12 mouse cellular contexts compared by ENCODE assay signal in the genomic region with DNA sequence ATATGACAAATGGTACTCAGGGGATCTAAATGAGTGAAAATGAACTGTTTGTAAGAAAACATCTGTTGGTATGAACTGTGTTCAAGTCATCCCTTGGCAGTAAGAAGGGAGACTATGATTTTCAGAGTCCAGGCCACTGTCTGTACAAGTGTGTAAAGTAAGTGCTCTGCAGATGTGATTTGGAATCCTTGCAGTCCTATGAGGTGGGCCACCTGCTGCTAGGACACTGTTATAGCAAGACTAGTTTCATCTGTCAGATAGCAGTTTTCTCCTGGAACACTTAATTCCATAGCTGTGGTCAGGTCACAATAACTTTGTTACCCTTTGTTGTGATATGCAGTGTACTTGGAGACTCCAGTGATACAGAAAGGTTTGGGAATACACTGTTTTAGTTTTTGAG. TPM values are rescaled to one million over a fixed set of nuclear protein-coding genes. Genes with fewer than 3 reads are reported as not detected.
DNase-seq lines count a peak whose midpoint lies in the region; ATAC-seq and TF ChIP-seq lines count a peak whose summit lies in the region.
"Had no signal": no experiment of that assay in that cellular context is flagged by ENCODE, and none has a peak within 500 bp of the region (broad histone marks: within the 10 kb centered on the region; RNA-seq: fewer than 3 reads in every experiment).

No protein-coding gene starts in this region.

- H3K36me3 ChIP-seq in liver, postnatal 0 days (replicated peaks; ENCODE audit: insufficient read depth, low read length), result peaks cover 56% of the 10 kb centered on the region

- TF ChIP-seq CTCF in gastrocnemius, adult 2 months (IDR thresholded peaks at IDR 0.05), result peak; percentile 62
- TF ChIP-seq CTCF in liver, postnatal 0 days (IDR thresholded peaks at IDR 0.05; ENCODE audit: low read depth), result peak; percentile 64

- no peak for ATAC-seq in liver, postnatal 0 days

- no peaks in the 10 kb centered on the region for H3K4me1 ChIP-seq in liver, postnatal 0 days (ENCODE audit: insufficient read depth)

- no peaks in the 10 kb centered on the region for H3K9me3 ChIP-seq in liver, postnatal 0 days (ENCODE audit: low read length)
- H3K9me3 ChIP-seq: liver, embryonic 15.5 days had no signal

- no peak for TF ChIP-seq EP300 in liver, postnatal 0 days (IDR thresholded peaks at IDR 0.05; ENCODE audit: low read depth)

- intact Hi-C loops in gastrocnemius, adult 2 months (cut with DNase I), result no loop called here

- H3K4me3 ChIP-seq in gastrocnemius, adult 2 months, result no peak overlapping the region
- no peak overlapping the region for H3K4me3 ChIP-seq in liver, postnatal 0 days (ENCODE audit: low read depth, low read length)
- H3K4me3 ChIP-seq: liver, embryonic 15.5 days; myocyte had no signal

- no peak overlapping the region for H3K9ac ChIP-seq in liver, postnatal 0 days (replicated peaks)
- H3K9ac ChIP-seq: liver, embryonic 15.5 days had no signal

- no peak overlapping the region for H3K27ac ChIP-seq in gastrocnemius, adult 2 months
- no peak overlapping the region for H3K27ac ChIP-seq in liver, postnatal 0 days (ENCODE audit: low read depth)
- H3K27ac ChIP-seq: liver, embryonic 15.5 days had no signal

- peak; percentile 32 for DNase-seq in gastrocnemius, adult 2 months
- no peak for DNase-seq in gastrocnemius, postnatal 25 days
- DNase-seq in liver, postnatal 0 days, result no peak
- DNase-seq in liver (no peak), NIH3T3 (ENCODE audit: low read depth) (peak; percentile 29)
- peak; percentile 37 for DNase-seq in naive thymus-derived CD4-positive, alpha-beta T cell, adult 2 months (ENCODE audit: low read depth)
- no peak for DNase-seq in frontal cortex, postnatal 25 days (ENCODE audit: low spot score in 2 of 2)
- no peak for DNase-seq in layer of hippocampus, adult 18-20 months (ENCODE audit: low spot score in 2 of 2)
- DNase-seq: cerebellum, adult 8-10 months; gastrocnemius, postnatal 14 days had no signal

- no peaks in the 10 kb centered on the region for H3K27me3 ChIP-seq in liver, postnatal 0 days (ENCODE audit: insufficient read depth, low read length)
- H3K27me3 ChIP-seq: liver, embryonic 15.5 days had no signal

- no peak overlapping the region for H3K4me2 ChIP-seq in liver, postnatal 0 days (ENCODE audit: low read depth, low read length)
- H3K4me2 ChIP-seq: liver, embryonic 15.5 days had no signal

RNA-seq across cellular contexts. Expression of gene Ankfy1, which starts 36.2 kb away (rescaled TPM):
- total RNA-seq in gastrocnemius, adult 2 months (2021), result 10 to 100 TPM in 1 of 2 experiments, 1 to 10 TPM in 1; 8.5 to 10.4 TPM
- 1 to 10 TPM; 8.0 to 9.0 TPM for total RNA-seq in gastrocnemius, postnatal 25 days (2021)
- 3.8 and 5.0 TPM in 2 replicates for polyA plus RNA-seq in liver, postnatal 0 days (2015; fragmentation: Nextera tagmentation; extraction: Ambion mirVana)
- total RNA-seq in layer of hippocampus, adult 18-20 months (2021), result 10 to 100 TPM; 33.1 to 35.0 TPM

Comparison
In these comparisons a context has a peak if more than half of its experiments do, and no peak if none do; other contexts are left out.
1. DNase-seq: peak in gastrocnemius, adult 2 months (single experiment), NIH3T3 (single experiment) and naive thymus-derived CD4-positive, alpha-beta T cell, adult 2 months (single experiment); none in gastrocnemius, postnatal 25 days (single experiment), liver, postnatal 0 days (single experiment), liver (single experiment), frontal cortex, postnatal 25 days (0 of 2) and layer of hippocampus, adult 18-20 months (0 of 2).